Mouse (Mus musculus) urinary bladder, postnatal 36 days (tissue): Measurements from ENCODE around the gene Mageb5.
"Not testable (repeated sequence)": the region's sequence is repeated elsewhere in the genome, so short reads cannot be mapped to it uniquely, and the experiment has no call there.

ENCODE experiments used
- DNase-seq, 2 experiments: peaks; one replicate each; pipeline ENCODE4 v3.0.0; 2022; ENCODE audit warnings: low spot score in 2 of 2, mixed read lengths in 1 of 2

The Mageb5 gene

GRCm38 (mm10) chrX:91782918-91783317 is at the start of gene Mageb5:
Gene Mageb5 (minus strand): TSS chrX:91783018.
- DNase-seq: not testable (repeated sequence)

GRCm38 (mm10) chrX:91759591-91760226 is 23.1 kb downstream of the Mageb5 start:
- not testable (repeated sequence) for DNase-seq
